Mouse (Mus musculus): ENCODE data around the gene Cnrip1.
"Not testable (repeated sequence)": the region's sequence is repeated elsewhere in the genome, so short reads cannot be mapped to it uniquely, and the experiment has no call there.

The Cnrip1 gene

DNA sequence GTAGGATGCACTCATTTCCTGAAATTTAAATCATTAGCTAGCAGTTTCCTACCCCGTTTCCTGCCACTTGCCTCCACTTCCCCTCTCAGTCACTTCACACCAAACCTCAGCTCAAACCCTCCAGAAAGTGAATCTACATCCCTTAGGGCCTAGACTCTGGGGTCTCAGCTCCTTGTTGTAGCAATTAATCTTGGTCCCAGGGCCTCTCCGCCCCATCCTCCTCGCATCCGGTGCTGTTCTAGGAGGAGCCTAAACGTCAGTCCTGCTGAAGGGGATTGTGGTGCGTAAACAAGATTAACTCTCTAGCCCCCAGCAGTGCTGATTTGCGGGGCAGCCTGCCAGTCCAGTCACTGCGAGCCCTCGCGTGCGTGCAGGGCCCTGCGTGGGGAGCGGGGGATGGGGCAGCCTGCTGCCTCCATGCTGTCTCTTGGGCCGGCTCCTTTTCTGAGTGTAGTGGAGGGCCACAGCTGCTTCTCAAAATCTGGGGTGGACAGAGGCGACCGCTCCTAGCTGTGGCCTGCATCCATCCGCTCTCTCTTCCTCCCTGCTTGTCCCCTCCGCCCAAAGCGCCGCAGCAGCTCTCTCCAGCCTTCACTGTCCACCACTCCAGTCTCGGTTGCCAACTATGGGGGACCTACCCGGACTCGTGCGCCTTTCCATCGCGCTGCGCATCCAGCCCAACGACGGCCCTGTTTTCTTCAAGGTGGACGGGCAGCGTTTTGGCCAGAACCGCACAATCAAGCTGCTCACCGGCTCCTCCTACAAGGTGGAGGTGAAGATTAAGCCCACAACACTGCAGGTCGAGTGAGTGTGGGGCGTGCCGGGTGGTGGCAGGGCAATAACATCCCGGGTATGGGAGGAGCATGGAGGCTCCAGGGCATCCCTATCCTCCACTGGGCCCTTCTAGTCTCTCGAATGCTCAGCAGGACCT is at the start of gene Cnrip1, which contains the start of gene Plek:
Gene Cnrip1, plus strand, starts transcription at position 42 of the 931 bp plus-strand sequence.
Gene Plek, minus strand, starts transcription at position 837 of the 931 bp plus-strand sequence.
- peak; percentile 5 to 7 for DNase-seq

DNA sequence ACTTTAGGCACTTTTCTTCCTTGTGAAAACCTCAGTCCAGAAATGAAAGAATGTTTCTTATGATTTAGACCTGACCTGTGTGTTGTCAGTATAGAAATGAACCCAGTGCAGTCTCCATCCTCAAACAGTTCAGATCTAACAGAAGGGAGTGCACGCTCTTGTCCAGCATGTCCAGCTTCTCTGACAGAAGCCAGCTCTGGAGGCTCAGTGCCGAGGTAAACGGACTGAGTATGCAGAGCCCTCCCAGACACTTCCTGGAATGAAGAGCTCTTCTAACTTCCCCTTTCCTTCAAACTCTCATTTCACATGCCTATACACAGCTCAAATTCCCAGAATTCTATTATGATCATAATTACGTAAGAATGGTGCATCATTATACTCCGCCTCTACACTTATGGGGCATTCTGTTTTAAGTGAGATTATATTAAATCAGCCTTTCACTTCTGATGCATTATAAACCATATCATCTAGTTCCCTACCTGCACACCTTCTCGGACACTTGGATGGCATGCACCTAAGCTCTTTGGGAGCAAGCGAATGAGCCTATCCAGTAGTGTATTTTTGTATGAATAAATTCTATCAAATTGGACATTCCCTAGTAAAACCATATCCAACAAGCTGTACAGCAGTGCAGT is 48.5 kb upstream of the Cnrip1 start:
- no peak for DNase-seq

DNA sequence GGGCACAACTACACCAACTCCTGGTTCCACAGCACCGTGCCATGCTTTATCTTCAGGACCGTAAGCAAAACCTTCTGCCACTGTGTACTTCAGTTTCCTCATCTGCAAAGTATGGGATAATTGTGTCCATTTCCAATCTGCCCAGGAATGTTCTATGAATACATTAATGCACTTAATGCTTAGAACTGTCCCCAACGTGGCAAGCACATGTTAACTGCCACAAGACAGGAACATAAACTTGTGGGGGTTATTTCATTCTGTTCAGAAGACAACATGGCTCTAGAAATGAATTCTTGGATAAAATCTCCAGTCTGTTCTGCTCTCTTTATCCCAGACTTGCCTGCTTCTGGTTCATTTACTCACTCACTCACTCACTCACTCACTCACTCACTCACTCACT is 47.6 kb upstream of the Cnrip1 start:
- no peak for DNase-seq

- no peak for DNase-seq
Observed at GRCm38 (mm10) chr11:17004899-17005846, 46.2 kb upstream of the Cnrip1 start.

DNA sequence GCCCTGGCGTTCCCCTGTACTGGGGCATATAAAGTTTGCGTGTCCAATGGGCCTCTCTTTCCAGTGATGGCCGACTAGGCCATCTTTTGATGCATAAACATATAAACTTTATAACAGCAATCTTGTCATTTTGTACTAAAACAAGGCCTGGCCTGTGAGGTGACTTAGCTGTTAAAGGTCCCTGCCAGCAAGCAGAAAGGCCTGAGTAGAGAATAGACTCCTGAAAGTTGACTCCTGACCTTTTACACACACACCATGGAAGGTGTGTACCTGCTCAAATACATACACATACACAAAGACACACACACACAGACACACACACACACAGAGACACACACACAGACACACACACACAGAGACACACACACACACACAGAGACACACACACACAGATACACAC is 44.9 kb upstream of the Cnrip1 start:
- DNase-seq = not testable (repeated sequence)

- DNase-seq = no peak
Observed at GRCm38 (mm10) chr11:17007517-17008173, 43.7 kb upstream of the Cnrip1 start.

DNA sequence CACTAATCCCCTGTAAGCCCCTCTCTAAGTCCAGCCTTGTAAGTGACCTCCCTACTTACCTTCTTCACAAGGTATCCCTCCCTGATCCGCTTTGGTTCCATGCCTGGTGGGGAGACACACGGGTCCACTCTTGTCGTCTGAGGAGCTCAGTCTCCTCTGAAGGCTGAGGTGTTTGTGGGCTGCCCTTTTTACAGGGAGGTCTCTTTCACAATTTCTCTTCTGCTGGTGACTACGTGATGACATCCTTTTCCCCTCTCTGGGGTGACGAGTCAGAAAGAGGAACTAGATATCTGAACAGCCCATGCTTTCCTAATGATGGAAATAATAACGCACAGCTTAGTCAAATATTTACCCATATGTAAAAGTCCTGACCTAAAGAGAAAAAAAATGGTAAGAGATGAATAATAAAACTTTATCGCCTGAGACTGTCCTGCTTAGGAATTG is 42.9 kb upstream of the Cnrip1 start:
- no peak for DNase-seq

GRCm38 (mm10) chr11:17012948-17013347 is 38.4 kb upstream of the Cnrip1 start:
- no peak for DNase-seq

- no peak for DNase-seq
Observed at GRCm38 (mm10) chr11:17019328-17019727, 32.1 kb upstream of the Cnrip1 start.

DNA sequence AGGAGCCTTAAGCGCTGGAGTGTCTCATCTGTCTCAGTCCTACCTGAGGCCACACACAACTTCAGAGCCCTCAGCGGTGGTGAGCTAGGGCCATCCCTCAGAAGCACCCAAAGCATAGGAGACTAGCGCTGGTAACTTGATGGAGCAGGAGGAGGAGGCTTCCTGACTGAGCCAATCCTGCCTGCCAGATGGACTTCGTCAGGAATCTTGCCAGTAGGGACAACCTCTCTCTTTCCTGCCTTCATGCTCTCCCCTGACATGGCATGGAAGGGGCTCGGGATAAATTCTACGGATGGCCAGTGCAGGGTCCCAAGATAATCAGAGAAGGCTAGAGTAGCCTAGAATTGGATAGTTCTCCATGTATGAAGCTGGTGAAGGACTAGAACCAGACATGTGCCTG is 28.2 kb upstream of the Cnrip1 start:
- DNase-seq = no peak

DNA sequence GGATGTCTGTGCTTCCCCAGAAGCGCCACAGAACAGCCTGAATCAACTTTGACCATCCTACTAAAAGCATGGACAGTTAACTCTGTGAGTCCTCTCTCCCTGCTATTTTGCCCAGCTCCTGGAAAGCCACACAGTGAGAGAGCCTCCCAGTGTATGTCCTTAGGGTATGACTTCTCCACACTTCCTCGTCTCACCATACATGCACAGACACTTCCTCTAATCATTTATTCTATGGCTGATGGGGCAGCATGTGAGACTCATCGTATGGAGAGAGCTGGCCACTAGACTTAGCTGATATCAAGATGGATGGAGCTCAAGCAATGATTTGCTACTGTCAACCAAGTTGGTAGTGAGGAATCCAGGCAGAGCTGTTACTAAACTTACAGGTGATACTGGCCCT is 27.4 kb upstream of the Cnrip1 start:
- DNase-seq = no peak

DNA sequence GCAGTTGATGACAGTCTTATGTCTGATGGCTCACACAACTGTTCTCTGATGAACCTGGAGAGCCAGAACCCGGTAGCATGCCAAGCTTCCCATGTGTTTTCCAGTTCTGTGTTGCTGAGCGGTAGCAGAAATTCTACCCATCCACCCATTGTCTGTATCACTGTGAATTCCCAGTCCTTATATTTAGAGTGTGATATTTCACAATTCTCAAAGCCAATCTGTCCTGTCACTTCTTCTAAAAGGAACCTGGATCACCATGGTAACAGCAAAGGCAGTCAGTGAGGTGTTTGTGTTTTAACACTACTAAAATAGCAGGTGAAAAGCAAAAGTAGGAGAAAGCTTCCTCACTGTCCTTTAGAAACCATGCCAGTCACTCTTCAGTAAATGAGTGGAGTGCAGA is 5.6 kb upstream of the Cnrip1 start:
- DNase-seq = no peak

DNA sequence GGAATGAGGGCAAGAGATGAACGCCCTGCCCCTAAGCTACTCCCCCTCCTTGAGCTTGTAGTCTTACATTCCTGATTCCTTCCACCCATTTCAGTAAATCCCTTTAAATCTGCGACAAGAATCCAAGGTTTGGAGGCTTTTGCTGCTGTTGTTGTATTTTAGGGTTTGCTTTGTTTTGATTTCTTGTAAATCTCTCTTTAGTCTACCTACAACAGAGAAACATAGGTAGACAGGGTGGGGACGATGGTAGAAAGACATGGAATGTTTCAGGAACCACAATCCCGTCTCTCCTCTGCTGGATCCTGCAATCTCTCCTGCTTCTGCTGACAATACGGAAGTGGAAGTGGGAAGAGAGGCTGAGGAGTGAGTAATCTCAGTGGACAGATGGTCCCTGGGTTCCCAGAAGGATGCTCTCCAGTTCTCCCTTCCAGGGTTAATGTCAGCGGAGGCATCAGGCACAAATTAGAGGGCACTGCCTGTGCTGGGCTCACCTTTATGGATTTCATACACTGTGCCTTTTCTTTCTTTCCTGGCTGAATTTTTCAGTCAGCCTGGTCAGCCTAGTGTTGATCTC is 1.2 kb downstream of the Cnrip1 start:
- no peak for DNase-seq

GRCm38 (mm10) chr11:17069360-17069759 is 18.0 kb downstream of the Cnrip1 start:
- DNase-seq = not testable (repeated sequence)

- DNase-seq = no peak
Observed at GRCm38 (mm10) chr11:17075656-17076055, 24.3 kb downstream of the Cnrip1 start.

GRCm38 (mm10) chr11:17082086-17082485 is 30.7 kb downstream of the Cnrip1 start:
- no peak for DNase-seq

DNA sequence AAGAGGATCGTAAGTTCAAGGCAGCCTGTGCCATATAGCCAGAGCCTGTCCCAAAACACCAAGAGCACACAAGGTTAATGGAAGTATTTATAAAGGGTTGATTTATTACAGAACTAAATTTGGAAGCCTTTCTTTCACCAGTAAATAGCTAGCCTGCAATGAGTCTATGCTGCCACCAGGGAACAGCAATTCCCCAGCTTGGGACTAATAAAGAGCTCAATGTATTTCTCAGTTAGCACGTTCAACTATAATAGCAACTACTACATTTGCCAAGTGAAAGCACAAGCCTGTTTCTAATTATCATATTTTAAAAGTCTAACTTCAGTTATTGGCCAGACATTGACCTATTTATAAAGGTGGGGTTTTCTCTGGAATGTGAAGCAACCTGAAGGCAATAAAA is 31.6 kb downstream of the Cnrip1 start:
- no peak for DNase-seq

GRCm38 (mm10) chr11:17083455-17083854 is 32.1 kb downstream of the Cnrip1 start:
- no peak for DNase-seq

GRCm38 (mm10) chr11:17083866-17084265 is 32.5 kb downstream of the Cnrip1 start:
- no peak for DNase-seq

DNA sequence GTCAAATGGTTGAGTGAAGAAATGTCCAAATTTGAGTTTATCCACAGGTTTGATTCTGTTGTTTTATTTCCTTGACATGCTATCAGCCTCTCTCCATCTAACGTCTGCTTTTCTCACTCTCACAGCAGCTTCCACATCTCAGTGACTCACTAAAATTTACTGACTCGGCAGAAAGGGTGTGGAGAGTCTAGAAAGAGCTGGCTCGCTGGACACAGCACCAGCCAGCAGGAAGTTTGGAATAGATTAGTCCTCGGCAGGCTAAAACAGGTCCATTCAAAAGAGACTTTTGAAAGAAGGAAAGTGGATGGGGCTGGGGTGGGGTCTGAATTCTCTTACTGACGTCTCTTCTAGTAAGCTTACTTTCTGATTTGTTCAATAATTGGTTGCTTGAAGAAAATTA is 34.7 kb downstream of the Cnrip1 start:
- no peak for DNase-seq

DNA sequence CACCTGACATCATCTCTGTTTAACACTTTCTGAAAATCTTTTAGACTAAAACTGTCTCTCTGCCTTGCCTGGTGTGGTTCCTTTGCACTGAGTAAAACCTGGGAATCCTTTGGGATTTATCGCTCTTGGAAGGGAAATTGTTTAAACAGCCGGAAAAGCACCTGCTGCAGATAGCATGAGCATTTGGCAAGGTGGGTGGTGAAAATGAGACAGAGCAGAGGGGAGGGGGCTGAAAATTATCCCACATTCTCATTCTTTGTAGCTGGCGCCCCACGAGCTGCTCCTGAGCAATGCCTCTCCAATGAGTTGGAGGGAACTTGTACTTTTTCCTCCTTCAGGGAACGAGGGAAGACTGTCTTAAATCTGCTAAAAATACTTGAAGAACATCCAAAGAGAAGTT is 55.5 kb downstream of the Cnrip1 start:
- no peak for DNase-seq

DNA sequence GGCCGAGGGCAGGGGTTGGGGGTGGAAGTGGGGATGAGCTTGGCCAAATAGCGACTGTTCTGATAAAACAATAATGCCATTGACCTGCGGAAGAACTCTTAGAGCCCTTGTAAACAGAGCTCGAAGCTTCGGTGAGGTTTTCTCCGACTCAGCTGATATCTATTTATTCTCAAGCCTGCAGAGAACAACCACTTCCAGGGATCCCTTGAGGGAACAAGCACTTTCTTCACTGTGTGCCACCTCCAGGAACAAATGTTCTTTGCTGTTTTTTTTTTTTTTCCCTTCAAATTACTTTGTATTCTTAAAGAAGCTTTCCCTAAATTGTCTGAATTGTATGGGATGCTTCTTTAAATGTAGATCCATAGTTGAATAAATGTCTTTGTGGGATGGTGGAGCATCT is 56.0 kb downstream of the Cnrip1 start:
- DNase-seq = no peak

Measured in thymus, postnatal 36 days (tissue).